Mouse (Mus musculus): ENCODE measurements at regions not wholly inside any gene's neighbourhood (a gene's known extent, or its start where the extent isn't known, plus 50 kb on each side); places are given as distances from the start of the nearest gene placed in this dataset.

DNA sequence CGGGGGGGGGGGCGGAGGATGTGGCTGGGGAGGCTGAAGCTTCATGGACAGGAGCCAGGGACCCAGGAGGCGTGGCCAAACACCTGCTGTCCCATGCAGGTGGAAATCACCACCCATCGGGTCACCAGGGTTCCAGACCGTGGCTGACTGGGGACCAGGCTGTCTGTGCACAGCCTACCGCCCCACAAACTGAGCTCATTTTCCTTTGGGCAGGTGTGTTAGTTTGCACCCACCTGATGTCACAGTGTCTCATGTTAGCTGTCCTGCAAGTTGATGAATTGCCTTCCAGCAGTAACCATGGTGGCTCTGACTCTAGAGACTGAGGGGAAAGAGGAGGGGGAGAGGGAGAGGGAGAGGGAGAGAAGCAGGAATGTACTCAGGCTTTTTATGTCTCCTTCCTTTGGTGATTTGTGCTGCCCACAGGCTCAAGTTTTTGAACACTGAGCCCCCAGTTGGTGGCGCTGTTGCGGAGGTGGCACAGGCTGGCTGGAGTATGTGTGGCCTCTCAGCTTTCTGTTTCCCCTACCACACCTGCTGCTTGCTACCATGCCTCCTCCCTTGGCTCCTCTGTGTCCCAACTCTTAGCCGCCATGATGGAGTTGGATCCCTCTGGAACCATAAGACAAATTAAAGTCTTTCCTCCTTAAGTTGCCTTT lies 107.8 kb upstream of the Man2a1 start:
- DNase-seq (ENCODE audit: inconsistent ontology term): no peak

DNA sequence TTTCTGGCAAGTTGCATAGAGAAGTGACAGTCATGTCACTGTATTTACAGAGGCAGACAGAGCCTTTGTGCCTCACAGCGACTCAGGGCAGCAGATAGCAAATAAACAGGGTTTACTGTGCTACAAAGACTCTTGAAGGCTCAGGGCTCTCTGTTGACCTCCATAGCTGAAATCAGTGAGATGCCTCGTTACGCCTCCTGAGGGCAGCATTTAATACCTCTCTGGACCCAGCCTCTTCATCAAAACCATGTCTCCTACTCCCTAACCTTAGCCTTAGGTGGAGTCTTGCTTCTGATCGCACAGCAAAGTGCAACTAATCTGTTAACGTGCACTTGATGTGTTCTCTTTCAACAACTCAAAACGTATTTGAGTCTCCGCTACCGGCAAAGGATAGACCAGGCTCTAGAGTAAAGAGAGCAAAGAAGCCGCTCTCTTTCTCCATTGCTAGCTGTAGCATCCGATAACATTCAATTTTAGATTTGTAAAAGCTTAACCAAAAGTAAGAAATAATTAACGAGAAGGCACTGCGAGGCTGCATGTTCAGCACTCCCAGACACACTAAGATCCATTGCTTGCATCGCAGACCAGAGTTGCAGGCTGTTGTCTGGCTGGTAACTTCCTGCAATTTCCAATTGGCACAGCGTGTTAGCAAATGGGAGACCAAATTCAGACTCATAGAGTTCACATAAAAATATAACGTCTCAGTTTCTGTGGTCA lies 101.1 kb upstream of the Man2a1 start:
- peak; percentile 4 for DNase-seq (ENCODE audit: inconsistent ontology term)

DNA sequence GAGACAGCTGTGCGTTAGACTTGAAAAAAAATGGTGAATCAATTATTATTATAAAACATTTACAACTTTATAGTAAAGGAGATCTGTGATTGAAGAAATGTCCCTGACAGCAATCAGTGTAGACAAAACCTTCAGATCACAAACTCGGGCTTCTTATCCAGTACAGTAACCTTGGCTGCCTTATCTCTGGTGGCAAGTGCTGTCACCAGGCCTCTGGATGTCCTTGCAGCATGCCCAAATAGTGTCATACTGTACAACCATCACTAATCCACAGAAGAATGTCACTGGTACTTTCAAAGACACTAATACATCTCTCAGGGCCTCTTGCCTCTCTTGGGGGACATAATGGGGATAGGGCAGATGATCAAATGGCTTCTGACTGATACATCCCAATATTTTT lies 98.2 kb upstream of the Man2a1 start:
- no peak for DNase-seq (ENCODE audit: inconsistent ontology term)

DNA sequence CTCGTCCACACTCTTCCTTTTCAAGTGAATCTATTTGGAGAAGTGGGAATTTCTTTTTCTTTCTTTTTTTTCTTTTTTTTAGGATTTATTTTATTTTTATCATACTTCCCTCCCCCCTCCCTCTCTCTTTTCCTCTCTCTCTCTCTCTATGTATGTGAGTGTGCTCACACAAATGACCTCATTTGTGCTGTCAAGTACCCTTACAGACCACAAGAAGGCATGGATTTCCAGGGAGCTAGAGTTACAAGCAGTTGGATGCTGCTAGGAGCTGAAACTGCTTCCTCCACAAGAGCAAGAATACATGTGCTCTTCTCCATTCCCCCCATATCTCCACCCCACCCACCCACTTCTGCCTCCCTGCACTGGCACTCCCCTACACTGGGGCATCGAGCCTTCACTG lies 94.6 kb upstream of the Man2a1 start:
- DNase-seq (ENCODE audit: inconsistent ontology term): no peak

DNA sequence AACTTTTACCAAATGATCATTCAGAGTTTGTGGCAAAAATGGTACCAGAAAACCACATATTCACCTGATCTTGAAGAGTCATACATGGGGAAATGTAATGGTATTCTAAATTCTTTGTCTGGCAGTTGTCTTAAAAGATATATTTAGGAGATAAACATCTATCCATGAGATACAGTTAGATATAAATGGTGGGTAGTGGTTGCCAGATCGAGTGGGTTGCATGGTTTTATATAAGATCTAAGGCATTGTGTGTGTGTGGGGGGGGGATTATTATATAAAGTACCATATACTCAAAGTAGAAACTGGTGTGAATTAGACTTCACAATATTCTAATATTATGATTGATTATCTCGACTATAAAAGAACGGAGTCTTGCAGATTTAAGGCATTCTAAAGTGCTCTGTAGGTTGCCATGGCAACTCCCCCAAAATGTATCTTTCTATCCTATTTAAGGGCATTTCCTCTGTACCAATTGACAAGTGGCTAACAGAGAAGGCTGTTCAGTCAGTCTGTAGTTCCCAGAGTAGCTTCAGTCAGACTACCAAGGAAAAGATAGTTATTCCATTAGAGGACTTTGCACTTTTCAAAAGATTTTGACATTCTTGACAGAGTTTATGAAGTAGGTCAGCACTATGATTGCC lies 89.3 kb upstream of the Man2a1 start:
- DNase-seq (ENCODE audit: inconsistent ontology term): no peak

DNA sequence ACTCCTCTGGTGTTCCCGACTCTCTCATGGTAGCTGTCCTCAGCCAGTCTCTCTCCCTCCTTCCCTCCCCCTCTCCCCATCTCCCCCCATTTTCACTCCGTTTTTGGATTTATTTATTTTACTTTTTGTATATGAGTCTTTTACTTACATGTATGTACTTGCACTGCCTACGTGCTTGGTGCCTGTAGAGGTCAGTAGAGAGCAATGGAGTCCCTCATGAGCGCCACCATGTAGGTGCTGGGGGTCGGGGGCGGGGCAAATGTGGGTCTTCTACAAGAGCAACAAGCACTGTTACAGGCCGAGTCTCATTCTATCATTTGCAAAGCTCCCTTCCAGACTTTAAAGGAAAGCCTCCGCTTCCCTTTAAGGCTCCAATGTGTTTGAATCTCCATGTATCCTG lies 78.3 kb upstream of the Man2a1 start:
- DNase-seq (ENCODE audit: inconsistent ontology term): no peak

DNA sequence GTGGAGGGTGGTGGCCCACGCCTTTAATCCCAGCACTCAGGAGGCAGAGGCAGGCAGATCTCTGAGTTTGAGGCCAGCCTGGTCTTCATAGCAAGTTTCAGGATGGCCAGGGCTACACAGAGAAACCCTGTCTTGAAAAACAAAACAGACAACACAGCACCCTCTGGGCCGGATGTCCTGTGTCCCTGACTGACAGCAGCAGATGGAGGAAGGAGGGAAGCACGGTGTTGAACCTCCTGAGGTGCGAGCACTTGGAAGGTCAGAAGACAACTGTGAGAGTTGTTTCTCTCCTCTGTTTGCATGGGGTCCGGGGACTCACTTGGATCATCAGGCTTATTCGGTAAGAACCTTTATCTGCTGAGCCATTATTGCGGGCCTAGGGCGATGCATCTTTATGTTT lies 76.6 kb upstream of the Man2a1 start:
- no peak for DNase-seq (ENCODE audit: inconsistent ontology term)

DNA sequence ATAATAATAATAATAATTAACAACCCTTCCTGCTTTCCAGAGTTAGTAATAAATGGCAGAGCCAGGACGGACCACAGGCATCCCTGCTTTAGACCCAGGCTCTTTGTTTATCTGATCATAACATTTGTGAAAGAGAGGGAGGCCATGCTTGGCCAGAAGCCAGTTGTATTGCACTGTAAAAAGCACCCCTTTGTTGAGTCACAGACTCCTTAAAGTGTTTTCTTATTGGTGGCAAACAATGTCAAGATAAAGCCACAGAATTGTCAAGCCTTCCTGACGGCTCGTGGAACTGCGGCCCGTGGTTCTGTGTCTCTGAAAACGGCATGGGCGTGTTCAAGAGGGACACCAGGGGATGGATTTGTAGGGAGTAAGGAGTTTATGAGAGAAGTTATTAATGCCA lies 72.7 kb upstream of the Man2a1 start:
- DNase-seq (ENCODE audit: inconsistent ontology term): no peak

DNA sequence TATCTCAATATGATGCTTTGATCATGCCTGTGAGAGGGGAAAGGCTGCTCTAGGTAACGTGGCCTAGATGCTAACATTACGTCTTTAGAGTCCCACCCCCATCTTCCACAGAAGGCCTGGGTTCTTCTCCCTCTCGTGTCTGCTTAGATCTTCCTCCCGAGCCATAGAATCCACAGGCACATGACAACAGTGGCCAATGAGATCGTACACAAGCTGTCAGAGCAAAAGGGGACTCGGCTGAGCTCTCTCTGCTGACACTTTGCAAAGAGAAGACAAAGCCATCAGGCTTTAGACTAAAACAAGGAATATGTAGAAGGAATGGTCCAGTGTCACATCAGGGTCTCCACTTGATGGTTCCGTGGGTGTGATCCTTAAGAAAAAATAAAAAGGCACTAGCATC lies 72.1 kb upstream of the Man2a1 start:
- no peak for DNase-seq (ENCODE audit: inconsistent ontology term)

DNA sequence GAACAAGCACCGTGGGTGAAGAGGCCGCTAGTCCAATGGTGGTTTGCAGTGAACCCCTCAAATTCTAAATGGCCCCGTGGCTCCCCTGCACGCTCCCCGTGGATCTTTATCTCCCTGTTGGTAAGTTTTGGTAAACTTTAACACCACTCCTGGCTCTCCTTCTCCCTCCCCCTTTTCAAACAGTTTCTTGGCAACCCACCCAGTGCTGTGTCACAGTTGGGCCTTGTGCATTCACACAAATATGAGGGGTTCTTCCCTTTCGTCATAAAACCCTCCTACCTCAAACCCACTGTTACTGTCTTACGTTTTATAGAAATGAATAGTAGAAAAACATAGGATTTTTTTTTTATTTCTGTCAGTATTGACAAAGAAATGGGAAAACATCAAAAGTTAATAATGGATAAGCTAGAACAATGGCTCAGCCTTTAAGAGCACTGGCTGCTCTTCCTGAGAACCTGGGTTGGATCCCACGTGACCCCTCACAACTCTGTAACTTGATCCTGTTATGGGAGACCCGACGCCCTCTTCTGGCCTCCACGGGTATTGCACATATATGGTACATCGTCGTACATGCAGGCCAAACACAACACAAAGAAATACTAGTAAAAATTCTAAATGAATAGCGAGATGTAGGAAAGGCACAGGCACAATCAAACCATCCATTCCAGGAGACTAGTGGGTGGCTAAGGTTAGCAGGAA lies 71.1 kb upstream of the Man2a1 start:
- no peak for DNase-seq (ENCODE audit: inconsistent ontology term)

DNA sequence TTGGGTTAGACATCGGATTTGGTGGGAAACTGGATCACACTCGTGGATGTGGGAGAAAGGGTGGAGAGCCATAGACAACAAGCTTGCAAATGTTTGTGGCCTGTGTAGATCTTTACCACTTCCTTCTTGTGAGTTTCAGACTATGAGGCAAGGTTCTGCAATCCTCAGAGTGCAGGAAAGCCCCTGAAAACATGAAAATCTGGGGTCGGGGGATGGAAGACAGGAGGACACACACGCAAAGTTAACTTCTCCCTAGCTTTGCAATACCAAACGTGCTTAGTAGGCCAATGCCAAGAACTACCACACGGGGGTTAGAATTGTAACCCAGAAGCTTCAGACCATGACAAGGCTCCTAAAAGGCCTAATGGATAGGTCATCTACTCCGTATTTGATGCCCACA lies 69.4 kb upstream of the Man2a1 start:
- no peak for DNase-seq (ENCODE audit: inconsistent ontology term)

DNA sequence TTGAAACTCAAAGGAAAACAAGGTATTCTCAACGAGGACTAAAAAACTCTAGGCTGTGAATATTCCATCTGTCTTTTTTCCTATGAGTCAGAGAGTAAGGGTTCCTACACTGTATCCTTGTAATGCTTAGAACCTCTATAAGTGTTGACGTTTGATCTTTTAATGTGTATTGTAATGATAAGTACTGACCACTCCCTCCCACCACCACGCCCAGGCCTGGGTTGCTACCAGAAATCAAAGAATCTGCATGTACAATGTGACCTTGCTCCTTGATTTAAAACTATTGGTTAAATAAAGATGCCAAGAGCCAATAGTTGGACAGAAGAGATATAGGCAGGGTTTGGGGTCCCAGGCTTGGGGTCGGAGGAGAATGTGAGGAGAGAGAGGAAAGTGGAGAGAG lies 66.2 kb upstream of the Man2a1 start:
- no peak for DNase-seq (ENCODE audit: inconsistent ontology term)

DNA sequence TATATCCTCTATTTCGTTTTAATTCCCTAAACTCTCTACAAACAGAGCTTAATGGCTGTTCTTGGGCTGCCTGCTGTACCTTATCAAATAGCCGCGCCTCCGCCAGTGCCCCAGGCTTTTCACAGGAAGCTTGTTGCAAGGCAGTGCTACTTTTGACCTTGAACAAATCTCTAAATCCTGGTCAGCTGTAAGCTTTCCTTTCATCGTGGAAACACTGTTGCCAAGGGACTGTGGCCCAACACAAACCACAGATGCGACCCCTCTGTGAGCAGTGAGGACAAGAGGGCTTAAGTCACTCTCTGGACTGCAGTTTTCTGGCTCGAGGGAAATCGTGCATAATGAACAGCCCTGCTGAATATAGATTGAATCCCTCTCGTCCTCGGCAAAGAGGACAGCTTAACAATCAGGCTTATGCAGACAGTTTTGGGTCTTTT lies 62.0 kb upstream of the Man2a1 start:
- DNase-seq (ENCODE audit: inconsistent ontology term): no peak

DNA sequence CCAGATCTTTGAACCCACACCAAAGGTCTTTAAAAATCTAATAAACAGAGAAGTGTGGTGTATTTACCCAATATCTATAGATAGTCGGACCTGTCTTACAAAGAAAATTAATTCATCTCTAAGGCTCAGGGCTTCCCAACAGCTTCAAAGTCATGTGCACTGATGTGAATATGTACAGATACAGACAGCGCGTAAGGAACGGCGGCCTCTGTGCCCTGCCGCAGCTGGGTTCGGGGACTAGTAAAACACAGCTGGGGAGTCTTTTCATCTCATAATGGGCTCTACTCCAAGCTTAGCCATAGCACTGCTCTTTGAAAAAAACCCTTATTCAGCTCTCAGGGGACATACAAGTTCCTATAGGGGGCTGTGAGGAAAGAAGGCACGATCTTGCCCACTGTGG lies 60.1 kb upstream of the Man2a1 start:
- DNase-seq (ENCODE audit: inconsistent ontology term): no peak

DNA sequence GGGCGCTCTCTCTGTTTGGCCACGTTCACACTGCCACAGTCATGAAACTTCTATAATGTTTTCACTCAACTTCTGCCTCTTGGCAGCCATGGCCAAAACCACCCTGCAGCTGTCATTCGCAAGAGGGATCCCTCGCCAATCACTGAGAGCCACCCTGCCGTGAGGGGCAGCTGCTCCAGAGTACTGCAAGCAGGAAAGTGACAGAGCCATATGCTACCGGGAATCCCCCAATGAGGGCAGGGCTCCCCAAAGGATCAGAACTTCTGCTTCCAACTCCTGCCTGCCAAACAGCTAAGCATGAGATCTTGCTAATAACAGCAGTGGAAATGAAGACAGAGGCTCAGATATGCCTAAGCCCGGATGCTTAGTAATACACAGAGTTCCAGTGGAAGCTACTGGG lies 52.0 kb upstream of the Man2a1 start:
- DNase-seq (ENCODE audit: inconsistent ontology term): no peak

DNA sequence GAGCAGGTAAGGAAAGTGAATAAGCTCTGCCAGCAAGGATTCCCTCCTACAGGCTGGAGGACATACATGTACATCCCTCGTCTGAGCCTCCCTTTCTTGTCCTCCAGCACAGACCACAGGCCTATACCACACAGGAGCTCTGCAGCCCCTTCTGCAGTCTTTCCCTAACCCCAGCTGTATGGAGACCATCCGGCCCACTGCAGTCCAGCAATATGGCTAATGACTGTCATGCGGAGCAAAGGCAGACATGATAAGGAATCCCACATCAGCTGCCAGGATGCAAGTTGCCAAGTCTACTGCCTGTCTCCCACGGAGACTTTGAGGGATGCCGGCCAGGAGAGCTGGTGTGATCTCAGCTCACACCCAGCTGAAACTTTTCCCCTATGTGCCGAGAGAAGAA lies 50.5 kb upstream of the Man2a1 start:
- no peak for DNase-seq (ENCODE audit: inconsistent ontology term)
